Mouse (Mus musculus): ENCODE data around the gene Tcerg1l. TPM values are rescaled to one million over a fixed set of nuclear protein-coding genes. Genes with fewer than 3 reads are reported as not detected.

The Tcerg1l gene
- total and polyA plus RNA-seq, 3 experiments: 0.13 to 0.81 (median 0.40) TPM

GRCm38 (mm10) chr7:138328637-138329036, 68.9 kb downstream of the Tcerg1l start:
- dilution Hi-C loops (cut with MboI; ENCODE audit: extremely low pct_ligation_motif_present, extremely low pct_unique_long_range_greater_than_20kb, low sequenced_read_pairs): no loop called here
- in situ Hi-C loops (cut with MboI; ENCODE audit: low pct_ligation_motif_present, low pct_unique_long_range_greater_than_20kb, low sequenced_read_pairs): no loop called here

GRCm38 (mm10) chr7:138326760-138327159, 70.8 kb downstream of the Tcerg1l start:
- Histone ChIP-seq H3K4me2 (ENCODE audit: insufficient read depth, low read depth, poor library complexity, severe bottlenecking) (no peak overlapping the region), H3K4me1 (ENCODE audit: control insufficient read depth in 1 of 2, insufficient read depth in 2 of 2) (peaks cover 0 to 16% of the 10 kb centered on the region in 2 experiments; a peak in 2 of 4 replicates), H3K9ac (ENCODE audit: insufficient read depth, low read depth) (no peak overlapping the region), H3K4me3 (replicated peaks in 1 of 3; ENCODE audit: low read depth in 2 of 3, low read length in 2 of 3, poor library complexity in 1 of 3) (no peak overlapping the region), H3K27ac (ENCODE audit: insufficient read depth, low read depth) (no peak overlapping the region), H3K27me3 (replicated peaks) (peaks cover 2% of the 10 kb centered on the region), H3K36me3 (replicated peaks in 1 of 2; ENCODE audit: control insufficient read depth in 1 of 2, insufficient read depth in 1 of 2, low read length in 1 of 2) (no peaks in the 10 kb centered on the region), H3K79me2 (replicated peaks; ENCODE audit: control insufficient read depth, extremely low read depth, insufficient read depth, poor library complexity, severe bottlenecking) (no peaks in the 10 kb centered on the region), H3K9me3 (replicated peaks; ENCODE audit: low read length) (no peaks in the 10 kb centered on the region)
- dilution Hi-C loops (cut with MboI; ENCODE audit: extremely low pct_ligation_motif_present, extremely low pct_unique_long_range_greater_than_20kb, low sequenced_read_pairs): no loop called here
- in situ Hi-C loops (cut with MboI; ENCODE audit: low pct_ligation_motif_present, low pct_unique_long_range_greater_than_20kb, low sequenced_read_pairs): no loop called here
- TF ChIP-seq NELFE (IDR thresholded peaks at IDR 0.05; ENCODE audit: low read depth, low read length) (no peak), GABPA (IDR thresholded peaks at IDR 0.05; ENCODE audit: insufficient replicate concordance, low read depth, low read length) (no peak), MEF2A (IDR thresholded peaks at IDR 0.05; ENCODE audit: borderline replicate concordance, low read depth, low read length) (no peak), JUN (IDR thresholded peaks at IDR 0.05; ENCODE audit: insufficient read depth, low read depth, low read length) (no peak), CTCF (conservative IDR thresholded peaks at IDR 0.05 in 1 of 2, IDR thresholded peaks at IDR 0.05 in 1 of 2; ENCODE audit: low read depth in 2 of 2, low read length in 2 of 2) (no peak), HCFC1 (IDR thresholded peaks at IDR 0.05; ENCODE audit: low read depth, low read length) (no peak), ETS1 (conservative IDR thresholded peaks at IDR 0.05; ENCODE audit: low read depth, low read length) (no peak), IRF4 (IDR thresholded peaks at IDR 0.05; ENCODE audit: low read depth, low read length) (no peak), MXI1 (IDR thresholded peaks at IDR 0.05; ENCODE audit: low read depth, low read length) (no peak), TCF12 (IDR thresholded peaks at IDR 0.05; ENCODE audit: low read depth, low read length) (no peak), ELF1 (IDR thresholded peaks at IDR 0.05; ENCODE audit: low read depth, low read length) (no peak), MAFK (IDR thresholded peaks at IDR 0.05; ENCODE audit: insufficient replicate concordance, low read length) (no peak), NRF1 (IDR thresholded peaks at IDR 0.05; ENCODE audit: low read depth, low read length) (no peak), ZMIZ1 (IDR thresholded peaks at IDR 0.05; ENCODE audit: low read depth, low read length) (no peak), UBTF (IDR thresholded peaks at IDR 0.05; ENCODE audit: low read depth, low read length) (no peak), POLR2A (IDR thresholded peaks at IDR 0.05; ENCODE audit: low read depth, low read length) (no peak), E2F4 (IDR thresholded peaks at IDR 0.05; ENCODE audit: insufficient replicate concordance, low read depth, low read length) (no peak), USF1 (IDR thresholded peaks at IDR 0.05; ENCODE audit: low read depth, low read length) (no peak), MAX (IDR thresholded peaks at IDR 0.05; ENCODE audit: low read length) (no peak), MYC (IDR thresholded peaks at IDR 0.05; ENCODE audit: low read depth, low read length) (no peak)
- no peak for DNase-seq (ENCODE audit: extremely low read depth)

More at GRCm38 (mm10) chr7:138328637-138329036, 68.9 kb downstream of the Tcerg1l start:
- Histone ChIP-seq H3K27me3 (replicated peaks) (peaks cover 2% of the 10 kb centered on the region), H3K4me2 (ENCODE audit: insufficient read depth, low read depth, poor library complexity, severe bottlenecking) (no peak overlapping the region), H3K4me3 (replicated peaks in 1 of 3; ENCODE audit: low read depth in 2 of 3, low read length in 2 of 3, poor library complexity in 1 of 3) (no peak overlapping the region), H3K27ac (ENCODE audit: insufficient read depth, low read depth) (no peak overlapping the region), H3K9ac (ENCODE audit: insufficient read depth, low read depth) (no peak overlapping the region), H3K9me3 (replicated peaks; ENCODE audit: low read length) (no peaks in the 10 kb centered on the region), H3K4me1 (ENCODE audit: control insufficient read depth in 1 of 2, insufficient read depth in 2 of 2) (peaks cover 0 to 6% of the 10 kb centered on the region in 2 experiments; a peak in 2 of 4 replicates), H3K36me3 (replicated peaks in 1 of 2; ENCODE audit: control insufficient read depth in 1 of 2, insufficient read depth in 1 of 2, low read length in 1 of 2) (no peaks in the 10 kb centered on the region), H3K79me2 (replicated peaks; ENCODE audit: control insufficient read depth, extremely low read depth, insufficient read depth, poor library complexity, severe bottlenecking) (no peaks in the 10 kb centered on the region)
- TF ChIP-seq ETS1 (conservative IDR thresholded peaks at IDR 0.05; ENCODE audit: low read depth, low read length) (no peak), BHLHE40 (IDR thresholded peaks at IDR 0.05; ENCODE audit: low read depth, low read length) (no peak), TBP (conservative IDR thresholded peaks at IDR 0.05; ENCODE audit: low read depth, low read length) (no peak), PAX5 (IDR thresholded peaks at IDR 0.05; ENCODE audit: low read length) (no peak), EP300 (IDR thresholded peaks at IDR 0.05; ENCODE audit: low read length) (no peak), IRF4 (IDR thresholded peaks at IDR 0.05; ENCODE audit: low read depth, low read length) (no peak), POLR2AphosphoS2 (IDR thresholded peaks at IDR 0.05; ENCODE audit: low read depth, low read length) (no peak), CHD2 (IDR thresholded peaks at IDR 0.05; ENCODE audit: low read length) (no peak), NRF1 (IDR thresholded peaks at IDR 0.05; ENCODE audit: low read depth, low read length) (no peak), ZKSCAN1 (IDR thresholded peaks at IDR 0.05; ENCODE audit: borderline replicate concordance, low read depth, low read length) (no peak), ZMIZ1 (IDR thresholded peaks at IDR 0.05; ENCODE audit: low read depth, low read length) (no peak)
- DNase-seq (ENCODE audit: extremely low read depth): no peak

All from CH12.LX (cell line).